Mouse (Mus musculus): Measurements from ENCODE around the gene Rnf185. TPM values are rescaled to one million over a fixed set of nuclear protein-coding genes. Genes with fewer than 3 reads are reported as not detected.

Rnf185 gene
- polyA plus RNA-seq, 1 experiment from 2014 or later: 45.9 TPM

DNA sequence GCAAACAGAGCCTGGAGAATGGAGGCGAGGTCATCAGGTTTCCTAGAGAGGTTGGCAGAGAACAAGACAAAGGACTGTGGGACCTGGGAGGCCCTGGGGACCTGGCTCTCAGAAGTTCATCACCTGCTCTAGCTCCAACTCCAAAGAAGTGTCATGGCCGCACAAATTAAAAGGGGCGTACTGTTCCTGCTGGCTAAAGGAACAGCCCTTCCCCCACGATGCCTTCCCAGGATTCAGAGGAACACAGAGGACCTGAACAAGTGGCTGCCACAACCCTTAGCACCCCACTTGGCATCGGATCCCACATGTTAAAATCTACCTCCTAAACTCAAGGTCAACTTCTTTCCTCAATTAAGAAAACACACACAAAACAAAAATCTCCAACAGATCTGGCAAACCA, 82.7 kb downstream of the Rnf185 start:
- no peak overlapping the region for H3K9ac ChIP-seq (ENCODE audit: low read length)
- H3K4me2 ChIP-seq (ENCODE audit: low read depth, low read length, severe bottlenecking): no peak overlapping the region
- no peak for ATAC-seq (replicated peaks; ENCODE audit: low FRiP score)
- WGBS: 78% methylated on average over 5 of the region's 5 CpGs
- no peaks in the 10 kb centered on the region for H3K9me3 ChIP-seq (ENCODE audit: control insufficient read depth, low read length)
- H3K4me3 ChIP-seq (ENCODE audit: low read depth, low read length): no peak overlapping the region
- no peak for DNase-seq (ENCODE audit: low spot score)
- no peak overlapping the region for H3K27ac ChIP-seq (ENCODE audit: low read depth, low read length)
- no peaks in the 10 kb centered on the region for H3K27me3 ChIP-seq (ENCODE audit: control insufficient read depth, insufficient read depth, low read length)
- H3K4me1 ChIP-seq (replicated peaks; ENCODE audit: control insufficient read depth, insufficient read depth, low read length): peaks cover 21% of the 10 kb centered on the region
- no peaks in the 10 kb centered on the region for H3K36me3 ChIP-seq (ENCODE audit: control insufficient read depth, insufficient read depth, low read length)

DNA sequence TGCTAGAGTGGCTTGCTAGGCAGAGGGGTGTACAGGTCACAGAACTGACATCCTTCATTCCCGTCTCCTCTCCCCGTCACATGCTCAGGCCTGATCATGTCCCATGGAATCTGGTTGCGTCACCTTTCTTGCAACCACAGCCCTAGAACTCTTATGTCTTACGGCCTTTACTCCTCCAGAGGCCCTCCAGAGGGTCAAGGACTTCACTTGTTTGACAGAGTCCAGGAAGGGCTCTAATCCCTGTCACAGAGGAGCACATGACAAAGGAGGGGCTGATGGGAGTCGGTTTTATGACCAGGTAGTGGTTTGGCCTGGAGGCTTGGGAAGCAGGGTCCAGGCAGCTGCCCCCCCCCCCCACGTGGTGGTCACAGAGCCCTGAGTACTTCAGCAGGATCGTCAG, 83.2 kb downstream of the Rnf185 start:
- H3K4me1 ChIP-seq (replicated peaks; ENCODE audit: control insufficient read depth, insufficient read depth, low read length): peaks cover 16% of the 10 kb centered on the region; the same call in 1 of the 2 replicates
- 60% methylated on average over 7 of the region's 7 CpGs for WGBS
- H3K4me3 ChIP-seq (ENCODE audit: low read depth, low read length): no peak overlapping the region
- H3K4me2 ChIP-seq (ENCODE audit: low read depth, low read length, severe bottlenecking): no peak overlapping the region
- H3K36me3 ChIP-seq (ENCODE audit: control insufficient read depth, insufficient read depth, low read length): no peaks in the 10 kb centered on the region
- no peak overlapping the region for H3K27ac ChIP-seq (ENCODE audit: low read depth, low read length)
- H3K9ac ChIP-seq (ENCODE audit: low read length): no peak overlapping the region
- ATAC-seq (replicated peaks; ENCODE audit: low FRiP score) (no peak), DNase-seq (ENCODE audit: low spot score) (no peak)
- no peaks in the 10 kb centered on the region for H3K27me3 ChIP-seq (ENCODE audit: control insufficient read depth, insufficient read depth, low read length)
- no peaks in the 10 kb centered on the region for H3K9me3 ChIP-seq (ENCODE audit: control insufficient read depth, low read length)

DNA sequence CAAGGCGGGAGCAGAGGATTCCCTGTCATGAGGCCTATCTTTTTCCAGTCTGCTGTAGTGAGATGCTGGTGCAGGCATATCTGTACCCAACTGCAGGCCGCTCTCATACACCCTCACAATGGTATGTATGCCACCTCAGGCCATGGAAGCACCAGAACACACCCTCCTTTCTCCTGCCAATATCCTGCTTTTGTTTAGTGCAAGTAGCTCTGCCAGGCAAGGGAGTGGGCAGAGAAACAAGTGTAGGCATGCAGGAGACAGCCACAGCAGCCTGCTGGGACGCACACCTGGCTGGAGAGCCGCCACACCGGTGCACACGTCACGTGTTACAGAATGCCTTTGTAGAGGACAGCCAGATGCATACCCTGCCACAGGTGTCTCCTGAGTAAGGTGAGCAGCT, 85.8 kb downstream of the Rnf185 start:
- DNase-seq (ENCODE audit: low spot score): no peak
- 91% methylated on average over 7 of the region's 7 CpGs for WGBS
- Histone ChIP-seq H3K4me2 (ENCODE audit: low read depth, low read length, severe bottlenecking) (no peak overlapping the region), H3K4me3 (ENCODE audit: low read depth, low read length) (no peak overlapping the region), H3K27me3 (ENCODE audit: control insufficient read depth, insufficient read depth, low read length) (no peaks in the 10 kb centered on the region), H3K4me1 (replicated peaks; ENCODE audit: control insufficient read depth, insufficient read depth, low read length) (peaks cover 6% of the 10 kb centered on the region; the same call in 1 of the 2 replicates), H3K9me3 (ENCODE audit: control insufficient read depth, low read length) (no peaks in the 10 kb centered on the region; the same call in 1 of the 2 replicates), H3K9ac (ENCODE audit: low read length) (no peak overlapping the region), H3K27ac (ENCODE audit: low read depth, low read length) (no peak overlapping the region), H3K36me3 (ENCODE audit: control insufficient read depth, insufficient read depth, low read length) (no peaks in the 10 kb centered on the region)
- ATAC-seq (replicated peaks; ENCODE audit: low FRiP score): no peak

Other genes with a start within 250 kb of the Rnf185 start
- 75.0 and 76.2 TPM in 2 replicates for gene Eif4enif1, start 250.0 kb downstream of the Rnf185 start, polyA plus RNA-seq (2014; fragmentation: Nextera tagmentation; extraction: Ambion mirVana)
- 289 and 299 TPM in 2 replicates for gene Drg1, start 185.9 kb downstream of the Rnf185 start, polyA plus RNA-seq (2014; fragmentation: Nextera tagmentation; extraction: Ambion mirVana)
- gene Patz1, start 163.5 kb downstream of the Rnf185 start, polyA plus RNA-seq (2014; fragmentation: Nextera tagmentation; extraction: Ambion mirVana): 130 and 131 TPM in 2 replicates
- gene Pik3ip1, start 122.0 kb downstream of the Rnf185 start, polyA plus RNA-seq (2014; fragmentation: Nextera tagmentation; extraction: Ambion mirVana): 9.7 and 10.6 TPM in 2 replicates
- 51.8 and 63.9 TPM in 2 replicates for gene Limk2, start 43.2 kb downstream of the Rnf185 start, polyA plus RNA-seq (2014; fragmentation: Nextera tagmentation; extraction: Ambion mirVana)
- gene Pla2g3, start 35.9 kb upstream of the Rnf185 start, polyA plus RNA-seq (2014; fragmentation: Nextera tagmentation; extraction: Ambion mirVana): 0.45 and 0.92 TPM in 2 replicates
- gene Inpp5j, start 52.5 kb upstream of the Rnf185 start, polyA plus RNA-seq (2014; fragmentation: Nextera tagmentation; extraction: Ambion mirVana): 0.31 and 0.47 TPM in 2 replicates
- gene Selenom, start 62.3 kb upstream of the Rnf185 start, polyA plus RNA-seq (2014; fragmentation: Nextera tagmentation; extraction: Ambion mirVana): 47.3 and 54.1 TPM in 2 replicates
- 43.8 and 44.3 TPM in 2 replicates for gene Smtn, start 88.2 kb upstream of the Rnf185 start, polyA plus RNA-seq (2014; fragmentation: Nextera tagmentation; extraction: Ambion mirVana)
- 33.4 and 33.9 TPM in 2 replicates for gene Morc2a, start 196.8 kb upstream of the Rnf185 start, polyA plus RNA-seq (2014; fragmentation: Nextera tagmentation; extraction: Ambion mirVana)

Measured in forebrain, embryonic 11.5 days (tissue).